Mouse (Mus musculus) CH12.LX (cell line): ENCODE measurements around the gene Eps8. TPM values are rescaled to one million over a fixed set of nuclear protein-coding genes. Genes with fewer than 3 reads are reported as not detected.

ENCODE experiments used
- DNase-seq: peaks from one replicate; pipeline ENCODE4 v3.0.0-alpha.2; 2013; ENCODE audit errors: extremely low read depth
- H3K27ac ChIP-seq: 2 replicates; pipeline ENCODE4 v1.5.1; 2012; ENCODE audit warnings: low read depth, mild to moderate bottlenecking, control low read depth, moderate library complexity; ENCODE audit not compliant: insufficient read depth
- H3K27me3 ChIP-seq: replicated peaks from 2 replicates; pipeline ENCODE3; 2012; ENCODE audit warnings: inconsistent platforms
- H3K36me3 ChIP-seq, 2 experiments: replicated peaks in 1 of 2; 2 replicates each; pipeline versions ENCODE3 to v1.6.1; 2012; ENCODE audit warnings: inconsistent platforms in 1 of 2, low read length in 1 of 2, mild to moderate bottlenecking in 1 of 2, mixed read lengths in 1 of 2, moderate library complexity in 1 of 2; ENCODE audit not compliant: control insufficient read depth in 1 of 2, insufficient read depth in 1 of 2
- H3K4me1 ChIP-seq, 2 experiments: 2 replicates each; pipeline ENCODE4 v1.6.1; 2012; ENCODE audit warnings: inconsistent platforms in 1 of 2, moderate library complexity in 1 of 2; ENCODE audit not compliant: insufficient read depth in 2 of 2, control insufficient read depth in 1 of 2
- H3K4me2 ChIP-seq: 2 replicates; pipeline ENCODE4 v1.6.1; 2012; ENCODE audit warnings: low read depth, mild to moderate bottlenecking, control low read depth; ENCODE audit not compliant: poor library complexity, insufficient read depth, severe bottlenecking
- H3K4me3 ChIP-seq, 3 experiments: fragments of 150-350 bp in 1 of 3; sonication (generic) in 1 of 3; replicated peaks in 1 of 3; 2 replicates each; pipeline versions ENCODE3 to v1.5.1; 2011 to 2012; ENCODE audit warnings: low read depth in 2 of 3, low read length in 2 of 3, mild to moderate bottlenecking in 2 of 3, moderate library complexity in 2 of 3, control low read depth in 1 of 3, improper control_type of control experiment in 1 of 3, inconsistent platforms in 1 of 3, mixed read lengths in 1 of 3; ENCODE audit not compliant: poor library complexity in 1 of 3
- H3K79me2 ChIP-seq: replicated peaks from 2 replicates; pipeline ENCODE4 v1.6.1; 2012; ENCODE audit warnings: mild to moderate bottlenecking, moderate library complexity; ENCODE audit not compliant: control insufficient read depth, poor library complexity, insufficient read depth, severe bottlenecking; ENCODE audit errors: extremely low read depth
- H3K9ac ChIP-seq: 2 replicates; pipeline ENCODE4 v1.6.1; 2012; ENCODE audit warnings: low read depth, mild to moderate bottlenecking, control low read depth, moderate library complexity; ENCODE audit not compliant: insufficient read depth
- H3K9me3 ChIP-seq: replicated peaks from 2 replicates; pipeline ENCODE3; 2012; ENCODE audit warnings: low read length, inconsistent platforms, mixed read lengths
- CHD1 ChIP-seq: IDR thresholded peaks from 2 replicates; pipeline ENCODE4 v1.6.1; 2012; ENCODE audit warnings: low read depth, low read length, improper control_type of control experiment, inconsistent platforms
- CHD2 ChIP-seq: IDR thresholded peaks from 2 replicates; pipeline ENCODE4 v1.6.1; 2011; ENCODE audit warnings: low read length, improper control_type of control experiment
- CTCF ChIP-seq, 2 experiments: IDR thresholded peaks in 1 of 2; conservative IDR thresholded peaks in 1 of 2; 2 replicates each; pipeline ENCODE4 v1.5.1; 2011 to 2012; ENCODE audit warnings: low read depth in 2 of 2, low read length in 2 of 2, improper control_type of control experiment in 1 of 2, inconsistent platforms in 1 of 2, mild to moderate bottlenecking in 1 of 2, moderate library complexity in 1 of 2
- ELF1 ChIP-seq: IDR thresholded peaks from 2 replicates; pipeline ENCODE4 v1.6.1; 2014; ENCODE audit warnings: low read depth, mild to moderate bottlenecking, inconsistent platforms, low read length, improper control_type of control experiment
- ETS1 ChIP-seq: conservative IDR thresholded peaks from 2 replicates; pipeline ENCODE4 v1.6.1; 2012; ENCODE audit warnings: low read depth, mild to moderate bottlenecking, inconsistent platforms, low read length, improper control_type of control experiment, moderate library complexity
- HCFC1 ChIP-seq: IDR thresholded peaks from 2 replicates; pipeline ENCODE4 v1.6.1; 2012; ENCODE audit warnings: low read depth, mild to moderate bottlenecking, inconsistent platforms, low read length, improper control_type of control experiment
- IRF4 ChIP-seq: IDR thresholded peaks from 2 replicates; pipeline ENCODE4 v1.6.1; 2014; ENCODE audit warnings: low read depth, mild to moderate bottlenecking, inconsistent platforms, low read length, improper control_type of control experiment
- KAT2A ChIP-seq: IDR thresholded peaks from 2 replicates; pipeline ENCODE4 v1.6.1; 2012; ENCODE audit warnings: low read length, improper control_type of control experiment, inconsistent platforms; ENCODE audit not compliant: insufficient replicate concordance
- MXI1 ChIP-seq: IDR thresholded peaks from 2 replicates; pipeline ENCODE4 v1.6.1; 2011; ENCODE audit warnings: mild to moderate bottlenecking, low read depth, low read length, improper control_type of control experiment
- NELFE ChIP-seq: IDR thresholded peaks from 2 replicates; pipeline ENCODE4 v1.6.1; 2011; ENCODE audit warnings: low read depth, low read length, improper control_type of control experiment
- PAX5 ChIP-seq: IDR thresholded peaks from 2 replicates; pipeline ENCODE4 v1.6.1; 2012; ENCODE audit warnings: low read length, inconsistent platforms, mixed read lengths
- POLR2AphosphoS2 ChIP-seq: IDR thresholded peaks from 2 replicates; pipeline ENCODE4 v1.6.1; 2011; ENCODE audit warnings: low read depth, low read length, improper control_type of control experiment
- RAD21 ChIP-seq: IDR thresholded peaks from 2 replicates; pipeline ENCODE4 v1.6.1; 2011; ENCODE audit warnings: low read depth, mild to moderate bottlenecking, low read length, improper control_type of control experiment, moderate library complexity
- RCOR1 ChIP-seq: conservative IDR thresholded peaks from 2 replicates; pipeline ENCODE4 v1.6.1; 2012; ENCODE audit warnings: low read depth, mild to moderate bottlenecking, inconsistent platforms, low read length, improper control_type of control experiment
- SIN3A ChIP-seq: IDR thresholded peaks from 2 replicates; pipeline ENCODE4 v1.6.1; 2012; ENCODE audit warnings: low read length, improper control_type of control experiment, inconsistent platforms
- UBTF ChIP-seq: IDR thresholded peaks from 2 replicates; pipeline ENCODE4 v1.6.1; 2012; ENCODE audit warnings: low read depth, mild to moderate bottlenecking, inconsistent platforms, low read length, improper control_type of control experiment, moderate library complexity
- USF2 ChIP-seq: conservative IDR thresholded peaks from 2 replicates; pipeline ENCODE4 v1.6.1; 2011; ENCODE audit warnings: low read depth, low read length, improper control_type of control experiment
- ZKSCAN1 ChIP-seq: IDR thresholded peaks from 2 replicates; pipeline ENCODE4 v1.6.1; 2012; ENCODE audit warnings: low read depth, inconsistent platforms, low read length, improper control_type of control experiment, borderline replicate concordance
- ZMIZ1 ChIP-seq: IDR thresholded peaks from 2 replicates; pipeline ENCODE4 v1.6.1; 2012; ENCODE audit warnings: low read depth, mild to moderate bottlenecking, inconsistent platforms, low read length, improper control_type of control experiment
- ZNF384 ChIP-seq: IDR thresholded peaks from 2 replicates; pipeline ENCODE4 v1.6.1; 2012; ENCODE audit warnings: low read depth, low read length, improper control_type of control experiment, inconsistent platforms
- dilution Hi-C: fragments of 300-500 bp; cut with MboI; formaldehyde crosslinking; loops from 2 replicates; pipeline ENCODE4 v1.14.3; 2020; ENCODE audit warnings: low sequenced_read_pairs; ENCODE audit not compliant: extremely low pct_unique_long_range_greater_than_20kb, extremely low pct_ligation_motif_present
- in situ Hi-C: fragments of 300-500 bp; cut with MboI; formaldehyde crosslinking; loops from 3 replicates; pipeline ENCODE4 v1.14.3; 2019; ENCODE audit warnings: low sequenced_read_pairs, low pct_ligation_motif_present, low pct_unique_long_range_greater_than_20kb, mixed read lengths
- polyA plus RNA-seq: library from polyadenylated mRNA; unstranded; fragments of >175 nt; gene quantifications from 2 replicates; pipeline ENCODE4 v1.2.1, GENCODE M21; 2012; ENCODE audit warnings: low read depth; ENCODE audit not compliant: insufficient read length
- total RNA-seq, 2 experiments: library from RNA; depleted of rRNA; stranded (reverse); fragments of 300-350 nt in 1 of 2; fragments of >200 nt in 1 of 2; gene quantifications; 2 replicates each; pipeline ENCODE4 v1.2.3; 2012 to 2014

Gene Eps8
- total and polyA plus RNA-seq, 3 experiments: 2.2 to 7.4 (median 2.2) TPM

- Histone ChIP-seq H3K4me2 (no peak overlapping the region), H3K4me1 (peaks cover 11 to 56% of the 10 kb centered on the region in 2 experiments), H3K36me3 (no peaks in the 10 kb centered on the region), H3K79me2 (no peaks in the 10 kb centered on the region), H3K27me3 (no peaks in the 10 kb centered on the region), H3K9ac (no peak overlapping the region), H3K4me3 (no peak overlapping the region), H3K27ac (no peak overlapping the region)
- in situ Hi-C loops (no loop called here), dilution Hi-C loops (no loop called here)
- no peak for DNase-seq
- no peak for TF ChIP-seq USF2
- no peak for TF ChIP-seq PAX5
- TF ChIP-seq MXI1: no peak
- no peak for TF ChIP-seq ETS1
- no peak for TF ChIP-seq NELFE
- no peak for TF ChIP-seq KAT2A
- TF ChIP-seq IRF4: no peak
- TF ChIP-seq ZKSCAN1: no peak
- no peak for TF ChIP-seq CTCF (conservative IDR thresholded peaks at IDR 0.05 in 1 of 2, IDR thresholded peaks at IDR 0.05 in 1 of 2; ENCODE audit: low read depth in 2 of 2, low read length in 2 of 2)
- no peak for TF ChIP-seq ELF1
- no peak for TF ChIP-seq SIN3A
- TF ChIP-seq RAD21: no peak
- TF ChIP-seq CHD1: no peak
- no peak for TF ChIP-seq POLR2AphosphoS2
- TF ChIP-seq HCFC1: no peak
- no peak for TF ChIP-seq UBTF
- no peak for TF ChIP-seq CHD2
- TF ChIP-seq RCOR1: no peak
- TF ChIP-seq ZNF384: no peak
- TF ChIP-seq ZMIZ1: no peak
- TF ChIP-seq, all 38 proteins: peak for 0
- H3K9me3 ChIP-seq: peaks cover 16% of the 10 kb centered on the region
These were observed 108.6 kb downstream of the Eps8 start for GRCm38 (mm10) chr6:137546101-137546500.

DNA sequence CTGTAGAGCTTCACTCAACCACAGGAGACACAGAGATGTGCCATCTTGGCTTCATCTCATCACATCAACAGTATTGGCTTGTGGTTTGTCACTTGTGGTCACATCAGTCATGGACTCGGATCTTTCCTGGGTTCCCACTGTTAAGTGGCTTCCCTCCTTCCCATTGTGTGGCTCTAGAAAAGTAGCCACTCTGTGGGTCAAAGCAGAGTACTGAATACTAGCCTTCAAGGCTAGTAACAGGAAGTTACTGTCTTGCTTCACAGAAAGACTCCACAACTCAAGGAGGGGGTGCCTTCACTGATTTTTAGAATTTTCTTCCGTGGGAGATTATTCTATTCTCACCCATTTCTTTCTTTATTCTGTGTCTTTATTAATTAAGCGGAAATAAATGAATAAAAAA is 109.3 kb downstream of the Eps8 start:
- Histone ChIP-seq H3K9ac (no peak overlapping the region), H3K27ac (no peak overlapping the region), H3K27me3 (no peaks in the 10 kb centered on the region), H3K4me3 (no peak overlapping the region), H3K9me3 (peaks cover 16% of the 10 kb centered on the region), H3K36me3 (no peaks in the 10 kb centered on the region), H3K4me1 (peaks cover 11 to 63% of the 10 kb centered on the region in 2 experiments), H3K4me2 (no peak overlapping the region), H3K79me2 (no peaks in the 10 kb centered on the region)
- dilution Hi-C loops: no loop called here
- in situ Hi-C loops: no loop called here
- no peak for DNase-seq
- no peak for TF ChIP-seq RCOR1
- no peak for TF ChIP-seq ZMIZ1
